In the genomic region with DNA sequence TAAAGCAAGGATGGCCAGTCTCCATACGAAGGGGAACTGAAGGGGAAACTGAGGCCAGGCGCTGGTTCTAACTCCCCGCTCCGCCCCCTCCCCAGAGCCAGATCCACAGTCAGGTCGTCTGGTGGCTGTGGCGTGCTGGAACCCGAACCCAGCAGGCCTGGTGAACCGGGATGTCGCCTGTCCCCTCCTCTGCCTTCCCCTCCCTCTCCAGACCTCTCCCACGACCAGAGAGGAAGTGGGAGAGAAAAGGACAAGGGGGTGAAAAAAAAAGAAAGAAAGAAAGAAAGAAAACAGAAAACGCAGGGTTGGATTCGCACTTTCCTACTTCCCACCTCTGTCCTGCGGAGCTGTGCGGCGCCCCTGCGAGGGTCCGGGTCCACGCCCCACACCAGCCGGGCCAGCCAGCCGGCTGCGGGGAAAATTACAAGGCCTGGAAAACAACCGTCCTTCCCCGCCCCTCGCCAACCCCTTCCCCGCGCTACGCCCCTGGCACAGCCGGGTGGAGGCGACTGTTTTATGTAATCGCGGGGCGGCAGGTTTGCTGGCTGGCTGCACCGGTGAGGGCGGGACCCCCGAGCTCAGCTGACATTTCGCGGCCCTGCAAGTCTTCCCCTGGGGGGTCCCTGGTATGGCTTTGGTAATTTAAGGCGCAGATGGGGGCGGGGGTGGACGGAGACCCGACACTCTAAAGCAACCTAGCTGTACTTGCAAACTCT, we compare ENCODE assay signal across 8 mouse cellular contexts. TPM values are rescaled to one million over a fixed set of nuclear protein-coding genes. Genes with fewer than 3 reads are reported as not detected.
DNase-seq lines count a peak whose midpoint lies in the region; ATAC-seq and TF ChIP-seq lines count a peak whose summit lies in the region.

A gene (plus strand): TSS at position 255 of the 716 bp plus-strand sequence.

- no peak for TF ChIP-seq CTCF in bone marrow macrophage, adult 2 months (IDR thresholded peaks at IDR 0.05; ENCODE audit: low read depth, low read length)
- no peak for TF ChIP-seq CTCF in spleen, adult 2 months (IDR thresholded peaks at IDR 0.05; ENCODE audit: extremely low read depth, insufficient read depth, insufficient read length, insufficient replicate concordance)

- H3K27ac ChIP-seq in bone marrow macrophage, adult 2 months (ENCODE audit: insufficient read depth, low read depth, low read length) = peak within 1 kb of the TSS; percentile 96
- peak within 1 kb of the TSS; percentile 98 for H3K27ac ChIP-seq in forebrain, embryonic 15.5 days (replicated peaks)
- H3K27ac ChIP-seq in hindbrain, embryonic 10.5 days = peak within 1 kb of the TSS; percentile 98
- peak within 1 kb of the TSS; percentile 95 for H3K27ac ChIP-seq in spleen, adult 2 months (ENCODE audit: insufficient read depth, low read length)

- no peaks in the 10 kb centered on the region for H3K36me3 ChIP-seq in forebrain, embryonic 15.5 days
- no peaks in the 10 kb centered on the region; the same call in 1 of the 2 replicates for H3K36me3 ChIP-seq in hindbrain, embryonic 10.5 days
- no peaks in the 10 kb centered on the region for H3K36me3 ChIP-seq in spleen, adult 2 months (ENCODE audit: control insufficient read depth, insufficient read depth, low read length)

- DNase-seq in CD4-positive, CD25-positive, alpha-beta regulatory T cell, adult 2 months (ENCODE audit: low read depth, low spot score) = peak; percentile 50
- peak; percentile 50 for DNase-seq in hindbrain, embryonic 10.5 days (ENCODE audit: low spot score)
- peak; percentile 59 to 60 for DNase-seq in layer of hippocampus, postnatal 36 days
- peak; percentile 59 for DNase-seq in lung, postnatal 36 days
- DNase-seq in spleen, adult 2 months (ENCODE audit: low read depth in 1 of 2, low spot score in 2 of 2) = no peak

- H3K4me1 ChIP-seq in bone marrow macrophage, adult 2 months (ENCODE audit: control insufficient read depth, insufficient read depth, low read length) = peaks cover 18% of the 10 kb centered on the region
- H3K4me1 ChIP-seq in forebrain, embryonic 15.5 days = peaks cover 36% of the 10 kb centered on the region
- peaks cover 44% of the 10 kb centered on the region for H3K4me1 ChIP-seq in hindbrain, embryonic 10.5 days (replicated peaks)
- peaks cover 25% of the 10 kb centered on the region for H3K4me1 ChIP-seq in spleen, adult 2 months (ENCODE audit: control insufficient read depth, insufficient read depth, insufficient read length)

- peak within 1 kb of the TSS; percentile 69 for H3K4me3 ChIP-seq in bone marrow macrophage, adult 2 months (ENCODE audit: insufficient read depth, low read length)
- peak within 1 kb of the TSS; percentile 91 for H3K4me3 ChIP-seq in forebrain, embryonic 15.5 days
- H3K4me3 ChIP-seq in hindbrain, embryonic 10.5 days = peak within 1 kb of the TSS; percentile 74
- peak within 1 kb of the TSS; percentile 81 for H3K4me3 ChIP-seq in spleen, adult 2 months (ENCODE audit: extremely low read depth, insufficient read depth, insufficient read length)

- H3K9ac ChIP-seq in forebrain, embryonic 15.5 days (replicated peaks) = peak within 1 kb of the TSS; percentile 97

- peak within 1 kb of the TSS; percentile 93 for H3K4me2 ChIP-seq in forebrain, embryonic 15.5 days (replicated peaks)

- H3K27me3 ChIP-seq in forebrain, embryonic 15.5 days = peaks cover 36% of the 10 kb centered on the region
- H3K27me3 ChIP-seq in hindbrain, embryonic 10.5 days (ENCODE audit: insufficient read depth, poor library complexity, severe bottlenecking) = peaks cover 55% of the 10 kb centered on the region
- no peaks in the 10 kb centered on the region for H3K27me3 ChIP-seq in spleen, adult 2 months (ENCODE audit: control insufficient read depth, insufficient read depth, low read length)

- 2% methylated on average over 40 of the region's 41 CpGs for WGBS in forebrain, embryonic 15.5 days
- 2% methylated on average over 41 of the region's 41 CpGs for WGBS in hindbrain, embryonic 10.5 days
- 2% methylated on average over 41 of the region's 41 CpGs for WGBS in spleen, adult 2 months

- no peak for TF ChIP-seq POLR2A in bone marrow macrophage, adult 2 months (IDR thresholded peaks at IDR 0.05; ENCODE audit: borderline replicate concordance, low read depth, low read length)
- no peak for TF ChIP-seq POLR2A in spleen, adult 2 months (IDR thresholded peaks at IDR 0.05; ENCODE audit: low read depth, low read length)

- no peak for ATAC-seq in CD4-positive, CD25-positive, alpha-beta regulatory T cell, adult 4 months
- ATAC-seq in forebrain, embryonic 15.5 days (replicated peaks) = no peak

- H3K9me3 ChIP-seq in forebrain, embryonic 15.5 days = no peaks in the 10 kb centered on the region
- H3K9me3 ChIP-seq in hindbrain, embryonic 10.5 days = no peaks in the 10 kb centered on the region

RNA-seq across cellular contexts. Expression of the gene that starts here (rescaled TPM):
- 10 to 100 TPM in 1 of 2 experiments, 1 to 10 TPM in 1; 6.5 to 11.3 TPM for polyA plus RNA-seq in CD4-positive, CD25-positive, alpha-beta regulatory T cell, adult 4 months (2017; shearing (Covaris generic))
- 52.0 and 54.9 TPM in 2 replicates for polyA plus RNA-seq in bone marrow macrophage, adult 2 months (2012; ENCODE audit: insufficient read depth, insufficient read length, missing spikeins)
- polyA plus RNA-seq in forebrain, embryonic 15.5 days (2015; fragmentation: Nextera tagmentation; extraction: Ambion mirVana) = 12.1 and 15.1 TPM in 2 replicates
- polyA plus RNA-seq in hindbrain, embryonic 10.5 days (2016; fragmentation: Nextera tagmentation; extraction: Ambion mirVana) = 9.4 and 12.4 TPM in 2 replicates
- 100 to 1,000 TPM; 109 to 116 TPM for total RNA-seq in layer of hippocampus, postnatal 36 days (2021)
- 64.6 and 95.2 TPM in 2 replicates for polyA plus RNA-seq in spleen, adult 2 months (2012; rRNA removed)

Comparison
In these comparisons a context has a peak if more than half of its experiments do, and no peak if none do; other contexts are left out.
1. DNase-seq: peak in CD4-positive, CD25-positive, alpha-beta regulatory T cell, adult 2 months (single experiment), hindbrain, embryonic 10.5 days (single experiment), layer of hippocampus, postnatal 36 days (2 of 2) and lung, postnatal 36 days (single experiment); none in spleen, adult 2 months (0 of 2).
2. Peak in every context shown above with its lines, with median percentiles within 50 percentile points of each other: H3K27ac ChIP-seq and H3K4me3 ChIP-seq.